Mouse (Mus musculus) frontal cortex, postnatal 36 days (tissue): Measurements from ENCODE around the gene Elmo3.
"Not testable (repeated sequence)": the region's sequence is repeated elsewhere in the genome, so short reads cannot be mapped to it uniquely, and the experiment has no call there.

Experiments
- DNase-seq, 2 experiments: peaks; one replicate each; pipeline ENCODE4 v3.0.0; 2022; ENCODE audit warnings: low spot score in 2 of 2

Elmo3 gene

DNA sequence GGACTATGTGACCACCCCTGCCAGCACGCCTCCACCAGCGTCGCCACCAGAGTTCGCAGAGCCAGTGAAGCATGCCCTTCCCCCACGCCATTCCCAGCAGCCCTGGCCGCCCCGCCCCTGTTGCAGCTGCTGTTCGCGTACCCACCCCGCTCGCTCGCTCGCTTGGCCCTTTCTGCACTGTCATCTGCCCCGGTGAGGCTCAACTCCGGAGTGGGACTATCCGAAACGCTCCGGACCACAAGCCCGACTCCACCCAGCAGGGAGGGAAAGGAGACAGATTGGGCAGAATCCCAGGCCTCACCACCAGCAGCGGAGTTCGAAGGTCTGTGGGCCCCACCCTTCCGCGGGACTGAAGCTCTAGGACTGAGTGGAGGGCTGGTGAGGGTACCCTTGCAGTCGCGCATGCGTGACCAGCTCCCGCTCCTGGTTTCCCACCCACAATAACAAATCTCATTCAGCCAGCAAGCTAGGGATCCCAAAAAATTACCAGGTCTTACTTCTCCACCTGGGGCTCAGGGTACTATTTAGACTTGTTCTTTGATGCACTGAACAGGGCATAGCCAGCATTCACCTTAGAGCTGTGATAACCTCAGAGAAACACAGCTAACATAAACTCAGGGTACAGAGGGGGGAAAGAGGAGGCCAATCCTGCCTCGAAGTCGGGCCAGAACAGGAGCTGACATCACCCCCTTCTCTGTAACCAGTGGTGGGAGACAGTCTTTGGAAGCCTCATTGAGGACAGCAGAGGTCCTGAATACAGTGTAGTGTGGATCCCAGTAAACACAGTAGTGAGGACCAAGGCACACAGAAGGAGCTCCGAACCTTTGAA is 28.9 kb upstream of the Elmo3 start:
- peak in 1 of 2 experiments; percentile 35 for DNase-seq

DNA sequence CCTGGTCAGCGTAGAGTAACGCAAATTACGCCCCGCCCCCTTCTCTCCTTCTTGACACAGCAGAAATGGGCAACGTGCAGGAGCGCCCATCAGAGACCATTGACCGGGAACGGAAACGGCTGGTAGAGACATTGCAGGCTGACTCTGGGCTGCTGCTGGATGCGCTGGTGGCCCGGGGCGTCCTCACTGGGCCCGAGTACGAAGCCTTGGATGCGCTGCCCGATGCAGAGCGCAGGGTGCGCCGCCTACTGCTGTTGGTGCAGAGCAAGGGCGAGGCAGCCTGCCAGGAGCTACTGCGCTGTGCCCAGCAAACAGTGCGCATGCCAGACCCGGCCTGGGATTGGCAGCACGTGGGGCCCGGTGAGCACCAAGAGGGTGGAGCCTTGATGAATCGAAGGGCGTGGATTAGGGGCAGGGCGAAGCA is 26.5 kb upstream of the Elmo3 start:
- peak; percentile 84 to 87 for DNase-seq

DNA sequence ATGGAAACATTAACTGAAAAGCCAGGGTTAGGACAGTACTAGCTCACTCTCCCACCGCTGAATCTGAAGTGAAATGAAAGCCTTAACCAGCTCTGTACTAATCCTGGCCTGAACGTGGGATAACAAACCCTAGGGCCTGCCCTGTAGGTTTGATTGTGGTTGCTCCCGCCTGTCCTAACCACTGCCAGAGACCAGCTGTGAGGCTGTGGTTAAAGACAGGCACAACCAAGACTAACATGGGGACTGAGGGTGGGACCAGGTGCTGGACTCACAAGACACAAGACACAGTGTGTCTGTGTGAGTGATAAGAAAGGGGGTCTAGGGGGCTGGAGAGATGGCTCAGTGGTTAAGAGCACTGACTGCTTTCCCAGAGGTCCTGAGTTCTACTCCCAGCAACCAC is 24.8 kb upstream of the Elmo3 start:
- no peak for DNase-seq

DNA sequence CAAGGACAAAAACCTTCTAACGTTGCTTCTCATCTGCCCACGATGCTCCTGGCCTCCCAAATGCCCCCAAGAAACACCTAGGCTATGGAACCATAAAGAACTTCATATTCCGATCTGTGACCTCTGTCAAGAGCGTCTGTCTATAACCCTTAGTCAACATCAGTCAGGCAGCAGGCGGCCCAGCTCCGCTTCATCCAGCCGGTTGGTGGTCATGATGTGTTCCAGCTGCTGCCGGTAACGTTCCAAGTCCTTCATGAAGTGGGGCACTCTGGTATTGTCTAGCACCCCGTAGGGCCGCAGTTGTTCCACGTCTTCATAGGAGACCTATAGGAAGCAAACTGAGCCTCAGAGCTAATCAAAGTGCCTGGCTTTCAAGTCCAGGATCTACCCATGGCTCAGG is 23.6 kb upstream of the Elmo3 start:
- no peak for DNase-seq

DNA sequence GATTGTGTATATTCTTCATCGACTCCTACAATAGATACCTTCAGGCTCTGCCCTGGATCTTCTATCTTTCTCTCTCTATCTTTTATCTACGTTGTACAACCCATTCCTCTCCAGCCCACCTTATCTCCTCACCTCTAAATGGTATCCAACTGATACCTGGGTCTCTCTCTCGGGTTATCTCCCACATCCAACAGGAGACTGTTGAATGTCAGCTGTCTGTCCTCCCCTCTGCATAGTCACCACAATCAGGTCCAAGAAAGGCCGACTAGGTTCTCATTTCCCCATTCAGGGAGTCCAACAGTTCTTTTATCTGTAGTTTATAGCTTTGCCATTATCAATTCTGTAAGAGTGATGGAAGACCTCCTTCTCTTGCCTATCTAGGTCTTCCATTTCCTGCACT is 23.2 kb upstream of the Elmo3 start:
- DNase-seq = no peak

DNA sequence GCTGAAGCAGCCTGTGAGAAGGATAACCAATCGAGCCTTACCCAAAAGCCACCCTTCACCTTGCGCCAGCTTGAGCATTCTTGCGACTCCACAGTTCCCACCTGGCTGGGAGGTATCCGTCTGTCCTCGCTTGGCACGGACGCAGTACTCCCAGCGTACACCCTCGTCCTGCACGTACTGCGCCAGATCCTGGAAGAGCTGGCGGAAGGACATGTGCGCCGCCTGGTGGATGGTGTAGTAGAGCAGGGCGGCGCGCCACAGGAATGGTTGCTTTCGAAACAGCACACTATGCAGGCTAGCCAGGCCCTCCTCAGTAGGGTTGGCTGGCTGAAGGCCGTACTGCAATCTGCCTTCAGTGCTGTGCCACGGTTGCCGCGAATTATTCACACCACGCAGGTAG is 22.3 kb upstream of the Elmo3 start:
- DNase-seq = no peak

DNA sequence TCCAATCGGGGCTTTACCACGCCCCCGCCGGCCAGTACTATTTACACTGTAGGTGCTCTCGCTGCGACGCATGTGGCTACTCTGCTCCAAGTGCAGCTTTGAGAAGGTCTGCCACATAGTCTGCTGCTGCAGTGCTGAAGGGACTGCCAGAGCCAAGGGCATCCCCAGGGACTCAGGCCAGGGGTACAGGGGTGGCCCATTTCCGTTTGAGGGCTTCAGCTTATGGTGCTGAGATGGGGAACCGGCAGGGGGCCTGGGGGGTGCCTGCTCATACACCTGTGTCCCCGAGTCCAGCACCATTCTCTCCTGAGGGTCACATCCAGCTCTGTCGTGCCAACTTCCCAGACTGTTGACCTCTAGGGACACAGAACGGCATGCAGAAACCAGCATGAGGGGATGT is 19.9 kb upstream of the Elmo3 start:
- no peak for DNase-seq

DNA sequence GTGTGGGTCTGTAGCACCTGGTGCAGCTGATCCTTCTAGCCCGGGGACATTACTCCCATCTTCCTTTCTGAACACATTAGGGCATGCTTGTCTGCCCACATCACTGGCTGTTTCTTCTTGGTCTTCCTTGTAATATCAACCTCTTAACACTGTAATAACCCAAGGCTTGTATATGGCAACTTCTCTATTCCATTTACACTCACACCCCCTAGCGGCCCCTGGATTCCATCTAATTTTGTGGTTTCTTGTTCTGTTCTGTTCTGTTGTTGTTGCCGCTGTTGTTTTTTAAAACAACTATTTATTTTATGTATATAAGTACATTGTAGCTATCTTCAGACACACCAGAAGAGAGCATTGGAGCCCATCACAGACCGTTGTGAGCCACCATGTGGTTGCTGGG is 18.5 kb upstream of the Elmo3 start:
- DNase-seq = no peak

DNA sequence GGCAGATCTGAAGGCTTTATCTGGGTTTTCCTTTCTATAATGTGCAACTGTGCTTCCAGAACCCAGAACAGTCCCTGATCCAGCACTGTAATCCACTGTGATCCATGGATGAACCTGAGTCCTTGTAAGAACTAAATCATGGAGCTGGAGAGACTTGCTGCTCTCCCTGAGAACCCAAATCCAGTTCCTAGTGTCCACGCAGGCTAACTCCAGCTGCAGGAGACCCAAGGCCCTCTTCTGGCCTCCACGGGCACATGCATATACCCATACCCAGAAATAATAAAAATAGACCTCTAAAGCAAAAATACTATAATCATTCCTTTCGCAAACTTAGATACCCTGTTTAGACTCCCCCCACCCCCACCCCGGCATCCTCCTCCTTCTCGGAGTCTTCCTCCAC is 17.2 kb upstream of the Elmo3 start:
- no peak for DNase-seq

DNA sequence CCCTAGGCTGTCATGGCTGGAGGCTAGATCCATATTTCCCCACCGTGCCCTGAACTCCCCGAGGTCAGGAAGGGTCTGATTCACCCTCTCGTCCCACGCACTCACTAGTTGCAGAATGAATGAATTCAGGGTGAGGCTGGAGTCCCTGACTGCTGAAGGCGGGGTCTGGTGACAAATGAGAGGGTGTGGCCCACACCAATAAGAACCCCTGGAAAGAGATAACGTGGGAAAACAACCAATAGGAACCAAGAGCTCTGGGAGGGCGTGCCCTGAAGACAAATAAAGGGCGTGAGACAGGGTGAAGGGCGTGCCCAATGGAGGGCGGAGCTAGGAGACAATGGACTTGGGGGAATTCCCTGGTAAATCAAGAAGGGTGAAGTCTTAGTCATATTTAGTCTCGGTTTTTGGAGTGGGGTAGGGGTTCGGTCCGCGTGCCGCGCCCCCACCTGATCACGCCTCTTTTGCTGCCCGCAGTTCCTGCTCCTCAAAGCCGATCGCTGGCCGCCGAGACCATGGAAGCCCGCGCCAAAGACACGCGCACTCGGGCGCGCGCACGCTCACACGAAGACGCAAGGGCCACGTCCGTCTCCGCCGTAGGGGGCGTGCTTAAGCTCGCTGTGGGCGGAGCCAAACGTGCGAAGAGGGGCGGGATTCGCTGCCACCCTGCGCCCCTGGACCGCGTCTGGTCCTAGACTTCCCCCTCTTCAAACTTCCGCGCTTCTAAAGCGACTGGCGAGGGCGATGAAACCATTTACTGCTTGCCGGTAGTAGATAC is 16.3 kb upstream of the Elmo3 start:
- DNase-seq = peak; percentile 95 to 97

DNA sequence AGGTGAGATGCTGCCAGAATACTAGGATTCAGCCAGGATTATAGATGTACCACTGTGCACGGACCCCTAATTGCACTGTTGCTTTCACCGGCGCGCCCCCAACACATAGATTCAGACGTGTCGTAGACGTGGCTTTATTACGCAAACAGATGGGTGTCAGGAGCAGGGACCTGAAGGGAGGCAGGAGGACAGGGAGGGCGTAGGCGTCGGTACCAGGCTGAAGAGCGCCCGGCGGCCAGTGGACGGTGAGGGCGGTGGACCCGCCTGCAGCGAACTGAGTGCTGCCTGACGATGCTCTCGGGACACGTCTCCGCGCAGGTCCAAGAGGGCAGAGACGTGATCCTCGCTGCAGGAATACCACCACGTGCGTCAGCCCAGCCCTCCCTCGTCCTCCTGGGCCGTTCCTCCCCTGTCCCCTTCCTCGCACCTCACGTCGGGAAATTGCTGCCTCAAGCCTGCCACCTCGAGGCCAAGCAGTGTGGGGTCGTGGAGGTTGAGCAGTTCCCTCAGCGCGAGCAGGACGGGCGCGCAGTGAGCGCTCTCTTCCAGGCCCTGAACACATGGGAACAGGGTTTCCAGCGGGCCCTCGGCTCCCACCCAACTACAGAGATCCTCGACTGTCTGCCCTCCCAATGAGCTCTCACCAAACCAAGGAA is 15.5 kb upstream of the Elmo3 start, which contains the start of gene 4931428F04Rik:
Gene 4931428F04Rik, minus strand, starts transcription at position 60 of the 656 bp plus-strand sequence.
- DNase-seq = peak in 1 of 2 experiments; percentile 38

DNA sequence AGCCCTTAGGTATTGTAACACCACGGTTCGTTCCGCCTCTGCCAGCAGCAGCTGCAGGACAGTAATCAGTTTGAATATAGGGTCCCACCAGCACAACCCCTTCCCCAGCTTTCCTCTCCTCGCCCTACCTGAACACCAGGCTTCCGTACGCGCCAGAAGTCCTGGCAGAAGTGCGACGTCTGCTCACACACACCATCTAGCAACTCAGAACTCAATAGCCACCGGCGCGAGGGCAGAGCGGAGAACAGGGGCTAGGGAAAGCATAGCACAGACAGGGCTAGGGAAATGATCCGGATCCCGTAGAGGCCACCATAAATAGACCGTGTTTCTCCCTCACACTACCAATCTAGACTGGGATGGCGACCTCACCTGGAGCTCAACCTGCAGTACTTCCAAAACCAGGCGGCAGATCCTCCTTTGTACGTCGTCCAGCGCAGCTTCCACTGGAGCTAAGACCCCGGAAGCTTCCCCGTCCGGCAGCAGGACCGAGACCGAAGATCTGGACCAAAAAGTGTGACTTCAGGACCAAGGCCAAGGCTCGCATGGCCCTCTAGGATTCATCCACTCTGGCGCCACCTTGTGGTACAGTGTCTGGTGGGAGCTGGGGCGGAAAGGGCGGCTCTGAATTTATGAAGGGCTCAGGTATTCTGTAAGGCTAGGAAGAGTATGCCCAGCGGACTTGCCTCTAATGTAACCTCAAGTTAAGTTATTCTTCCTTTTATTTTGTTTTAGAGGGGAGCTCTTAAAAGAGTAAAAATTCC is 14.7 kb upstream of the Elmo3 start:
- DNase-seq = peak; percentile 76 to 80

DNA sequence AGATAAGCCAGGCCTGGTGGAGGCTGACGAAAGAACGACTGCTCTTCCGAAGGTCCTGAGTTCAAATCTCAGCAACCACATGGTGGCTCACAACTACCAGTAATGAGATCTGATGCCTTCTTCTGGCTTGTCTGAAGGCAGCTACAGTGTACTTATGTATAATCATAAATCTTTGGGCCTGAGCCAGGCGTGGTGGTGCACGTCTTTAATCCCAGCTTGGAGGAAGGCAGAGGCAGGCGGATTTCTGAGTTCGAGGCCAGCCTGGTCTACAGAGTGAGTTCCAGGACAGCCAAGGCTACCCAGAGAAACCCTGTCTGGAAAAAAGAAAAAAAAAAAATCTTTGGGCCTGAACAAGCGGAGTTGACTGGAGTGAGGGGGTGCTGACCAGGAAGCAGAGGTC is 14.0 kb upstream of the Elmo3 start:
- not testable (repeated sequence) for DNase-seq

DNA sequence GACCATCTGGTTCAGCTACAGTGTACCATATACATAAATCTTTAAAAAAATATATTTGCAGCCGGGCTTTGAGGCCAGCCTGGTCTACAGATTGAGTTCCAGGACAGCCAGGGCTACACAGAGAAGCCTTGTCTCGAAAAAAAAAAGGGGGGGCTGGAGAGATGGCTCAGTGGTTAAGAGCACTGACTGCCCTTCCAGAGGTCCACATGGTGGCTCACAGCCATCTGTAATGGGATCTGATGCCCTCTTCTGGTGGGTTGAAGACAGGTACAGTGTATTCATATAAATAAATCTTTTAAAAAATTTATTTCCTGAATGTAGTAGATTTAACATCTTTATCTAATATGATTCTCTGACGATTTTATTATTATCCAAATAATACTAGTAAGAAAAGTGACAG is 13.6 kb upstream of the Elmo3 start:
- DNase-seq = not testable (repeated sequence)

DNA sequence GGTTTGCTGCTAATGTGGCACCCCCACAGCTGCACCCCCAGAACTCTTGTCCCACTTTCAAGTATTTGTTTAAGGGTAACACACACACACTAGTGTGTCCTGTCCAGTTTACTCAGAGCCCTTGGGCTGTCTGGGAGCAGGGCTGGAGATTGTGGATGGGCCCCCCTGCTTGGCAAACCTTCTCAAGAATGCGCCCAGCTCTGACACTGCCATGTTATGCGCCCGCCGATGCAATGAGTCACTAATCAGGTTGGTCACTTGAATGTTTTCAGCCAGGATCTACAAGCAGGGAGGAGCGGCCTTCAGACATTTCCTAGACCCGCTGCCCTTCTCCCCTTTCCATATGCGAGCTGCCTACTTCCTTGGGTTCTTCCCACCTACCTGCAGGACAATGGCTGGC is 12.9 kb upstream of the Elmo3 start:
- DNase-seq = no peak

DNA sequence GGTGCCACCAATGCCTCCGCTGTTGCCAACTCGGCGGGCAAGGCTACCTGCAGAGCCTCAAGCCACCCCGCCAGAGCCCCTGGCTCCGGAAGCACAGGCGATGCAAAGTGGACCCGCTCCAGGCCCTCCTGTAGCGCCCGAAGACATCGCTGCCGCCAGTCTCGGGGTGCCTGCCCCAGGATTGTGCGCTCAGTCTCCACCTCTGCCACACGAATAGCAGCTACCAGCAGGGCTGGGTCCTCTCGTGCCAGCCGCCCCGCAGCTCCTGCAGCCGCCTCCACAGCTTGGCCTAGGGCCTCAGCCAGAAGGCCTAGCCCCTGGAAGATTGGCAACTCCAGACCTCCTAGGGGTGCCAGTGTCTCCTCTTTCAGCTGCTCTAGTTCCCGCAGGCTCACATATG is 12.0 kb upstream of the Elmo3 start:
- no peak for DNase-seq

DNA sequence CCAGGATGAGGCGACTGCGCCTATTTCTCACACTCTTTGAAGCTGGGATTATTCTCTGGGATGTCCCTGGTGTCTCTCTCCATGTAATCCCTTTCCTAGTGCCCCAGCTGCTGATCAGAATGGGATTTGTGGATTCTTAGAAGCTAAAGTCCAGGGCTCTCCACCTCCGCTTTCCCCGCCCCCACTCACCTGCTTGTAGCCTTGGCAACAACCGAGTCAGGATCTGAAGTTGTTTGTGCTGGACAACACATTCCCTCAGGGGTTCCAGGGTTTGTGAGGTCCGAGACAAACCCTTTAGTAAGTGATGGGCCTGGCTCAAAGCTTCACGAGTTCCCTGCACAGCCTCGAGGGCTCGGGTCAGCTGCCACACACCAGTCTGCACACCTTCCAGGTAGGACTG is 10.6 kb upstream of the Elmo3 start:
- no peak for DNase-seq

DNA sequence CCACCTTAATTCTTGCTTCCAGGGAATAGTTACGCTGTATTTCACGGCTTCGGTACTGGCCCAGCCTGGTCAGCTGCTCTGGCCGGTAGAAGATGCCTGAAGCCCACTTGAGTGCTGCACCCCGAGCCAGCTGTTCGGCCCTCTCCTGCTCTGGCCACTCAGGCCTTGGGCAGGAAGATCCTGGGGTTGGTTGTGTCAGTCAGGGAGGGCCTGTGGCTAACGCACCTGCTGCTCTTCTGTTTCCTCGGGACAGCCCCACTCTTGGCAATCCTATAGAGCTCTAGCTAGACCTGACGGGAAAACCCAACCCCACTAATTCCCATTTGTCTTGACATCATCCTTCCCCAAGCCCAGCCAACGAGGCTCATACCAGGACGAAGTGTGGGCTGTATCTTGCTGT is 10.1 kb upstream of the Elmo3 start:
- no peak for DNase-seq

DNA sequence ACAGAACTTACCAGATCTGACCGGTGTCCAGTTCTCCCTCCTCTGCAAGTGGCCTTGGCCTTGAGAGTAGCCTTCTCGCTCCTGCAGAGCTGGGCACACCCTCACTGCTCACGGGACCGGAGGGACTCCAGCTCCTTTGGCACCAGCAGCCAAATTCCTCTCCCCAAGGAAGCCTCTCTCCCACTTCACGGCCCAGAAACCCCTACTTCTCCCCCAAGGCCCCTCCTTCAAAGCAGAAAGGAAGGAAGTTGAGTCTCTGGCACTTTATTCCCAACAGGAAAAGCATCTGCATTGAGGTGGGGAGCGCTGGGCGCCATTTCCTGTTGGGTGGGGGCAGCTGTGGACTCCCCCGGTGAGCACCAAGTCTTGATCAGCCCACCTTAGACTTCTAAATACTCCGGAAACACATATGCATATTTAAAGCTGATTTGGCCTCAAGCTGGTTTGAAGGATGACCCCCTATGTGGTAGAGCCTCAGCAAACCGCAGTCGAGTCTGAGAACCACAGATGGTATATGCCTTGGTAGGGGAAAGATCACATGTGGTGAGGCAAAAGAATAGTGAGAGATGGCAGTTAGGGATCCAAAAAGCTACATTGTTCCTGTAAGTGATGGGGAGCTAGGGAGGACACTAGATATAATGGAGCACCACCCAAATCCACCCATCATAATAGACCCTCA is 9.4 kb upstream of the Elmo3 start, which contains the start of gene Exoc3l:
Gene Exoc3l, minus strand, starts transcription at position 207 of the 679 bp plus-strand sequence.
- DNase-seq = no peak

DNA sequence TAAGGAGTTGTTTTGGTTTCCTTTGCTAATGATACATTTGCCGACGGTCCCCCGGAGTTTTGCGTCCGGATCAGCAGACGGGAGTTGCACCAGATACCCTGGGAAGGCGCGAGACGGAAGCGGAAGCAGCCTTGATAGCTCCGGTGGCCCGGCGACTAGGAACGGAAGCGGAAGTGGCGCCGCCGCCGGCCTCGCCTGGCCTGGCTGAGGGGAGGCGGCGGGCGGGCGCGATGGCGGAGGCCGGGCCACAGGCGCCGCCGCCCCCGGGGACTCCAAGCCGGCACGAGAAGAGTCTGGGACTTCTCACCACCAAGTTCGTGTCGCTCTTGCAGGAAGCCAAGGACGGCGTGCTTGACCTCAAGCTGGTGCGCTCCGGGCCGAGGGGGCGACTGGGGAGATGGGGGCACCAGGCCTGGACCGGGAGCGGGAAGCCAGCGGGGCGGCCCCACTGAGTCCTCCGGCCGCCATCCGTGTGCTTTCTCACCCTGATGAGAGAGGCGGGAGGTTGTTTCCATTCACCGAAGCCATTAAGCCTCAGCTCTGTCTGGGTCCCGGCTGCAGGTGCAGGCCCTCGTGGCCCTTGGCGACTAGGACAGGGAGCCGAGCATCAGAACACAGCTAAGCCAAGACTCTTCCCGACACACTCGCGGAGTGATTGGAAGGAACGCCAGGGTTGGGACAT is 7.7 kb upstream of the Elmo3 start, which contains the start of gene E2f4:
Gene E2f4, plus strand, starts transcription at position 153 of the 682 bp plus-strand sequence.
- DNase-seq = peak; percentile 92 to 94
